ENCODE assay signal across 9 mouse cellular contexts in genomic region chr4:46620330-46620729, GRCm38 (mm10). TPM values are rescaled to one million over a fixed set of nuclear protein-coding genes. Genes with fewer than 3 reads are reported as not detected.
DNase-seq lines count a peak whose midpoint lies in the region; ATAC-seq and TF ChIP-seq lines count a peak whose summit lies in the region.
"Had no signal": no experiment of that assay in that cellular context is flagged by ENCODE, and none has a peak within 500 bp of the region (broad histone marks: within the 10 kb centered on the region; RNA-seq: fewer than 3 reads in every experiment).

No protein-coding gene starts in this region.

- no peak for DNase-seq in heart, adult 9 months (ENCODE audit: low spot score in 2 of 2)
- DNase-seq in ZHBTc4 (ENCODE audit: low read depth, low spot score): peak; percentile 82
- DNase-seq in liver, adult 2 months (ENCODE audit: extremely low read depth, low read depth, low spot score): peak; percentile 17
- no peak for DNase-seq in adrenal gland, adult 2 months
- no peak for DNase-seq in layer of hippocampus, adult 9-11 months

- peak overlapping the region; percentile 27; the same call in 1 of the 2 replicates for H3K4me2 ChIP-seq in heart, embryonic 14.5 days (ENCODE audit: low read length)
- peak overlapping the region; percentile 43 for H3K4me2 ChIP-seq in forebrain, embryonic 13.5 days
- H3K4me2 ChIP-seq: limb, embryonic 15.5 days had no signal

- H3K79me2 ChIP-seq in liver, adult 2 months (ENCODE audit: control insufficient read depth, insufficient read depth, low read length): no peaks in the 10 kb centered on the region

- no peak for TF ChIP-seq POLR2A in liver, adult 2 months (IDR thresholded peaks at IDR 0.05; ENCODE audit: extremely low read depth, insufficient read depth, low read length)
- no peak for TF ChIP-seq POLR2A in small intestine, adult 2 months (IDR thresholded peaks at IDR 0.05; ENCODE audit: low read depth, low read length)

- ATAC-seq in heart, embryonic 14.5 days (ENCODE audit: insufficient number of reproducible peaks, insufficient read depth, low FRiP score, low read depth): no peak
- no peak for ATAC-seq in forebrain, embryonic 13.5 days

- peak; percentile 53 for TF ChIP-seq CTCF in liver, adult 2 months (IDR thresholded peaks at IDR 0.05; ENCODE audit: low read depth, low read length)
- peak; percentile 57; the same call in 1 of the 2 replicates for TF ChIP-seq CTCF in small intestine, adult 2 months (IDR thresholded peaks at IDR 0.05; ENCODE audit: extremely low read depth, insufficient read length, insufficient replicate concordance, low read depth, low read length)

- no peaks in the 10 kb centered on the region for H3K9me3 ChIP-seq in heart, embryonic 14.5 days (ENCODE audit: control insufficient read depth, low read length)
- H3K9me3 ChIP-seq in forebrain, embryonic 13.5 days (replicated peaks): no peaks in the 10 kb centered on the region
- H3K9me3 ChIP-seq: limb, embryonic 15.5 days had no signal

- H3K4me1 ChIP-seq in heart, embryonic 14.5 days (ENCODE audit: control insufficient read depth in 2 of 2, insufficient read depth in 2 of 2, low read length in 2 of 2): peaks cover 0 to 3% of the 10 kb centered on the region in 2 experiments; a peak in 1 of 4 replicates
- peaks cover 14% of the 10 kb centered on the region for H3K4me1 ChIP-seq in forebrain, embryonic 13.5 days
- no peaks in the 10 kb centered on the region for H3K4me1 ChIP-seq in liver, adult 2 months (ENCODE audit: control insufficient read depth, insufficient read depth, low read length)
- H3K4me1 ChIP-seq in small intestine, adult 2 months (ENCODE audit: control insufficient read depth, insufficient read depth, insufficient read length, low read length): peaks cover 5% of the 10 kb centered on the region; the same call in 1 of the 2 replicates

- WGBS in heart, embryonic 14.5 days: 13% methylated on average over 23 of the region's 23 CpGs
- 10% methylated on average over 23 of the region's 23 CpGs for WGBS in forebrain, embryonic 13.5 days
- 15% methylated on average over 23 of the region's 23 CpGs for WGBS in liver, adult 2 months
- 13% methylated on average over 23 of the region's 23 CpGs for WGBS in small intestine, adult 2 months

- no peak overlapping the region for H3K27ac ChIP-seq in heart, embryonic 14.5 days (replicated peaks in 1 of 2; ENCODE audit: control insufficient read depth in 1 of 2, insufficient read depth in 1 of 2, low read depth in 2 of 2, low read length in 2 of 2)
- H3K27ac ChIP-seq in forebrain, embryonic 13.5 days: no peak overlapping the region
- H3K27ac ChIP-seq in liver, adult 2 months (replicated peaks; ENCODE audit: insufficient read depth, low read depth, low read length): no peak overlapping the region
- no peak overlapping the region for H3K27ac ChIP-seq in small intestine, adult 2 months (ENCODE audit: insufficient read depth, low read depth, low read length)
- H3K27ac ChIP-seq: limb, embryonic 15.5 days had no signal

- peaks cover 30% of the 10 kb centered on the region for H3K27me3 ChIP-seq in heart, embryonic 14.5 days (ENCODE audit: control insufficient read depth, insufficient read depth, low read length)
- 0 out of 2 replicates have a peak, but pooled peaks cover 8% of the 10 kb centered on the region for H3K27me3 ChIP-seq in forebrain, embryonic 13.5 days
- H3K27me3 ChIP-seq in liver, adult 2 months (ENCODE audit: control insufficient read depth, insufficient read depth, low read length): peaks cover 2% of the 10 kb centered on the region; the same call in 1 of the 2 replicates
- H3K27me3 ChIP-seq in small intestine, adult 2 months (ENCODE audit: control insufficient read depth, insufficient read depth, low read length): no peaks in the 10 kb centered on the region

- no peaks in the 10 kb centered on the region for H3K36me3 ChIP-seq in heart, embryonic 14.5 days (ENCODE audit: control insufficient read depth, insufficient read depth, low read length)
- no peaks in the 10 kb centered on the region for H3K36me3 ChIP-seq in forebrain, embryonic 13.5 days (ENCODE audit: poor library complexity, severe bottlenecking)
- no peaks in the 10 kb centered on the region for H3K36me3 ChIP-seq in liver, adult 2 months (ENCODE audit: control insufficient read depth, insufficient read depth, low read length)
- peaks cover 2% of the 10 kb centered on the region; the same call in 1 of the 2 replicates for H3K36me3 ChIP-seq in small intestine, adult 2 months (ENCODE audit: control insufficient read depth, insufficient read depth, low read length)
- H3K36me3 ChIP-seq: limb, embryonic 15.5 days had no signal

- no peak overlapping the region for H3K4me3 ChIP-seq in heart, embryonic 14.5 days (ENCODE audit: control insufficient read depth in 1 of 2, insufficient read depth in 1 of 2, low read depth in 1 of 2, low read length in 2 of 2)
- H3K4me3 ChIP-seq in forebrain, embryonic 13.5 days: peak overlapping the region; percentile 13; the same call in 1 of the 2 replicates
- no peak overlapping the region for H3K4me3 ChIP-seq in liver, adult 2 months (ENCODE audit: insufficient read depth, low read depth, low read length)
- H3K4me3 ChIP-seq in small intestine, adult 2 months (ENCODE audit: low read depth, low read length): no peak overlapping the region
- H3K4me3 ChIP-seq: limb, embryonic 15.5 days had no signal

- no peak overlapping the region for H3K9ac ChIP-seq in heart, embryonic 14.5 days (ENCODE audit: low read length)
- H3K9ac ChIP-seq in forebrain, embryonic 13.5 days: no peak overlapping the region
- H3K9ac ChIP-seq in liver, adult 2 months (ENCODE audit: low read depth, low read length): no peak overlapping the region
- H3K9ac ChIP-seq: limb, embryonic 15.5 days had no signal

RNA-seq across cellular contexts. Expression of gene Coro2a, which starts 18.3 kb away (rescaled TPM):
- polyA plus RNA-seq in heart, embryonic 14.5 days (2014; fragmentation: Nextera tagmentation; extraction: Ambion mirVana): 0.27 and 0.92 TPM in 2 replicates
- 1.8 TPM in 2 replicates for polyA plus RNA-seq in forebrain, embryonic 13.5 days (2015; fragmentation: Nextera tagmentation; extraction: Ambion mirVana)
- total RNA-seq in liver, adult 2 months (2014; rRNA removed): 0.83 and 1.5 TPM in 2 replicates
- 0.76 and 1.0 TPM in 2 replicates for polyA plus RNA-seq in liver, adult 2 months (2012; rRNA removed)
- polyA plus RNA-seq in small intestine, adult 2 months (2012; rRNA removed): 104 and 312 TPM in 2 replicates
- total RNA-seq in adrenal gland, adult 2 months (2021): 1 to 10 TPM; 2.2 to 2.8 TPM
- polyA plus RNA-seq in adrenal gland, adult 2 months (2012; rRNA removed): 8.7 and 12.4 TPM in 2 replicates

RNA-seq across cellular contexts. Expression of gene Tbc1d2, which starts 29.7 kb away (rescaled TPM):
- polyA plus RNA-seq in heart, embryonic 14.5 days (2014; fragmentation: Nextera tagmentation; extraction: Ambion mirVana): 0.26 and 0.46 TPM in 2 replicates
- polyA plus RNA-seq in forebrain, embryonic 13.5 days (2015; fragmentation: Nextera tagmentation; extraction: Ambion mirVana): 0.50 and 0.74 TPM in 2 replicates
- total RNA-seq in liver, adult 2 months (2014; rRNA removed): 0.40 and 0.55 TPM in 2 replicates
- polyA plus RNA-seq in liver, adult 2 months (2012; rRNA removed): 0.94 and 1.3 TPM in 2 replicates
- 3.7 and 6.8 TPM in 2 replicates for polyA plus RNA-seq in small intestine, adult 2 months (2012; rRNA removed)
- total RNA-seq in adrenal gland, adult 2 months (2021): 1 to 10 TPM; 1.4 to 5.1 TPM
- 3.4 and 7.0 TPM in 2 replicates for polyA plus RNA-seq in adrenal gland, adult 2 months (2012; rRNA removed)

Comparison
In these comparisons a context has a peak if more than half of its experiments do, and no peak if none do; other contexts are left out.
1. DNase-seq: peak in ZHBTc4 (single experiment) and liver, adult 2 months (single experiment); none in heart, adult 9 months (0 of 2), adrenal gland, adult 2 months (single experiment) and layer of hippocampus, adult 9-11 months (single experiment).